Mouse (Mus musculus): ENCODE data around the gene Gm8127.
"Not testable (repeated sequence)": the region's sequence is repeated elsewhere in the genome, so short reads cannot be mapped to it uniquely, and the experiment has no call there.

The Gm8127 gene

DNA sequence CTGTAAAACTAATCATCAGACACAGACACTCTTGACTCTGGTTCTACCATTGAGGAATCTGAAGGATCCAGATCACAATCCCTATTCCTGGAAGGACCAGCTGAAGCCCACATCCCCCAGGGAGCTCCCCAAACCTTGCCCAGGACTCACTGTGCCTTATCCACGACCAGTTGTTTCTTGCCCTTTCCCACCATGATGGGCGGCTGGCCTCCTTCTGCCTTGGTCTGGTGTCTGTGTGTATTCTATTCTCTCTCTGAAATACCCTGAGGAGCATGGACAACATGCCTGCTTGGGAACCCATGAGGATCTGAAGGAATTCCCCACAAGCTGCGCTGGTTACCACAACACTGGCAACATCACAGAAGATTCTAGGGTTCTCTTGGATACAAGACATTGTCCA is at the start of gene Gm8127:
Gene Gm8127, minus strand, starts transcription at position 330 of the 400 bp plus-strand sequence.
- not testable (repeated sequence) for DNase-seq (ENCODE audit: low spot score)

DNA sequence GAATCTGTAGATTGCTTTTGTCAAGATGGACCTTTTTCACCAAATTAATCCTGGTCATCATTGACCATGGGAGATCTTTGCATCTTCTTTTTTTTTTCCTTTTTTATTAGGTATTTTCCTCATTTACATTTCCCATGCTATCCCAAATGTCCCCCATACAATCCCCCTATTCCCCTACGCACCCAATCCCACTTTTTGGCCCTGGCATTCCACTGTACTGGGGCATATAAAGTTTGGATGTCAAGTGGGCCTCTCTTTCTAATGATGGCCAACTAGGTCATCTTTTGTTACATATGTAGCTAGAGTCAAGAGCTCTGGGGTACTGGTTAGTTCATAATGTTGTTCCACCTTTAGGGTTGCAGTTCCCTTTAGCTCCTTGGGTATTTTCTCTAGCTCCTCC is 44.0 kb upstream of the Gm8127 start:
- not testable (repeated sequence) for DNase-seq (ENCODE audit: low spot score)

DNA sequence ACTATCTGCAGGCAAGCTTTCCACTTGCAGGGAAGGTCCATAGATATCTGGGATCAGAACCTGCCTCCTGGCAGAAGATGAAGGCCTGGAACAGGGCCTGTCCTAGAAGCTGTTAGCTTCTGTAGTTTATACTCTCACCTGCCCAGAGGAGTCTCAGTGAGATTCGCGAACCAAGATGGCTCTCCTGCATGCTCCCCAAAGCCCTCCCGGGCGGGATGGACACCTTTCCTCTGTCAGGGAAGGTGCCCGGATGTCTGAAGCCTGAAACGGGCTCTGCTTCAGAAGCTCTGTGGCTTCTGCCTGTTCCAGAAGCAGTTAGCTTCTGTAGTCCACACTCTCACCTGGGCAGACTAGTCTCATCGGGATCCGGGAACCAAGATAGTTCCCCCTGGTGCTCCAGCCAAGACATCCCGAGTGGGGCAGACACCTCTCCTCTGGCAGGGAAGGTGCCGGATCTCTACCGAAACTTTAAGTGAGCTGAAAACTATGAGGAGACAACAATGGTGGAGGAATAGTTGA is 37.8 kb upstream of the Gm8127 start:
- not testable (repeated sequence) for DNase-seq (ENCODE audit: low spot score)

- not testable (repeated sequence) for DNase-seq (ENCODE audit: low spot score)
Measured at GRCm38 (mm10) chr14:43328603-43329002, 35.0 kb upstream of the Gm8127 start.

- not testable (repeated sequence) for DNase-seq (ENCODE audit: low spot score)
Measured at GRCm38 (mm10) chr14:43319516-43319915, 25.9 kb upstream of the Gm8127 start.

DNA sequence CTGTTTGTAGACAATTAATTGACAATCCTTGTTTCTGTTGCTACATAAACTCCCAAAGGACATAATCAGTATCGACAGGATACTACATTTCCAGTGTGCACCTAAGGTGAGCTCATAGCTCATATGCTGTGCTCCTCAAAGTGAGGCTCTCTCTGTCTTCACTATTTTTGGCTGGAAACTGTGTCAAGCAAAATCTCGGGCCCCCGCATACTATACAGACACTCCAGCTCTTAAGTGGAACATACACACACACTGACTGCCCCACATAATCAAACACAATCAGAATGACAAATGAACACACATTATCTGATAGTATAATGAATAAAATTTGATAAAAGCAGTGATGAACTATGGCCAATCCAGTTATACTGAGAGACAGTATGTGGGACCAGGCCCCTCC is 15.0 kb downstream of the Gm8127 start:
- not testable (repeated sequence) for DNase-seq (ENCODE audit: low spot score)

DNA sequence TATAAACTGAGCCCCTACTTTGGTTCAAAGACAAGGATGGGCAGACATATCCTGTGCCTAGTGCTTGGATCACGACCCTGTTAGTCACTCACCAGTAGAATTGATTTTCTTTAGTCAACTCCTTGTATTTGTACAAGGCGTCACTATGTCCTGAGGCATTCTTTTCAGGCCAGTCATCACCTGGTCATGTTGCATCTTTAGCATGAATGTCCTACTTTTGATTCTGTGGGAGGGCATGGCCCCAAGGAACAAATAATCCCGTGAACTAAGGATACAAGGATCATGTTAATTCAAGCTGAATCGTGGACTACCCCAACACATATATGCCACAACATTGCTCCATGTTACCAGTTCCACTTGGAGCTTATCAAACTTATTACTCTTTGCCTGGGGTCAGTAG is 15.5 kb downstream of the Gm8127 start:
- DNase-seq (ENCODE audit: low spot score) = not testable (repeated sequence)

DNA sequence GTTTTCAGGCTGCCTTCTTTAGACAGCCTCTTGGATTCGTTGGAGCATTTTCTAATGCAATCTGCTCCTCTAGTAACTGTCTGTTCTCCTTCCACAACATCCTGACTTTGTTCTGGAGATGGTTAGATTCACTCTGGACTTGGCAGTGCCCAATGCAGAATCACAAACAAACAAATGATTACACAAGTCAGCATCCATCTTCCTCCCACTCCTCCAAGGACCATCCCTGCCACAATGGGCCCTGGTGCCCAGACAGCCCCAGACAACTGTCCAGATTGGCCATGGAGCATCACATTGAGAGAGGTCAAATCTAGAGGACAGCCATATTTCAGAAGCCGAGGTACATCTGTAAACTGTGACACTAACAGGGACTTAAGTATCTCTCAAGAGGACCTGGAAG is 16.2 kb downstream of the Gm8127 start:
- DNase-seq (ENCODE audit: low spot score) = not testable (repeated sequence)

DNA sequence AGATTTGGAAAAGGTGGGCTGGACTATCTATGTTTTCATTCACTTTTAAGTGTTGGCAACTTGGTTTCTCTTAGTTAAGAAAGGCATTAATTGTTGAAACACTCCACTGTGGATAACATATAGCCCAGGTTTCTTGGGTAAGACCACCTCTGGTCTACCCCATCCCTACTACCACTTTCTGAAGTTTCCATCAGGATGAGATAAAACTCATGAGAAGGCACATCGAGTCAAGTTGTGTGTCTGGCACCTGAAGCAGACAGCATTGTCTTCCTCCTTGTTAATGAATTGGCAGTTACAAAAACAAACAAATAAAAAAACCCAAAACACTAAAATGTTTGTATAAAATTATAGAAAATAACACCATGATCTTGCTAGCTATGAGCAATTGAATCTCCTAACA is 17.9 kb downstream of the Gm8127 start:
- not testable (repeated sequence) for DNase-seq (ENCODE audit: low spot score)

DNA sequence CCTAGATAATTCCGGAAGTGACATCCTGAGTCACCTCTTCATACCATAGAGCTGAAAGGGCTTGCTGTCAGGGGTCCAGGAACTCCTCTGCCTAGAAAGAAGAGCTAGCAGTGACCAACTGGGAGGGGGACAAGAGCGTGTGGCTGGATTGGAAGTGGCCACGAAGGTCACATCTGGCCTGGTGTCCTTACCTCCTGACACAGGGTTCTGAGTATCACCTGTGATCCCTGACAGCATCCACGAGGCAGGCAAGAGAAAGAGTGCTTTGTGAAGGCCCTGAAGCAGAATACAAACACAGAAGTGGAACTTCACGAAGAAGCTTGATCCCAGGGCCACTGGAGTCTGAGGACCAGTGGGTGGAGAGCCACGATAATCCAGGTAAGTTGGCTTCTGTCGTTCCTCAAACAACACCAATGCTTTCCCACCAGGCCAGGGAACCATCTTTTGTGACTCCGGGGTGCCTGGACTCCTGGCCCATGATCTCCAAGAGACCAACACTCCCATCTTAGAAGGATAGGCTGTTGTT is 18.6 kb downstream of the Gm8127 start, which contains the start of gene Gm9732:
Gene Gm9732, plus strand, starts transcription at position 51 of the 526 bp plus-strand sequence.
- DNase-seq (ENCODE audit: low spot score) = not testable (repeated sequence)

GRCm38 (mm10) chr14:43273161-43273560 is 20.5 kb downstream of the Gm8127 start:
- not testable (repeated sequence) for DNase-seq (ENCODE audit: low spot score)

DNA sequence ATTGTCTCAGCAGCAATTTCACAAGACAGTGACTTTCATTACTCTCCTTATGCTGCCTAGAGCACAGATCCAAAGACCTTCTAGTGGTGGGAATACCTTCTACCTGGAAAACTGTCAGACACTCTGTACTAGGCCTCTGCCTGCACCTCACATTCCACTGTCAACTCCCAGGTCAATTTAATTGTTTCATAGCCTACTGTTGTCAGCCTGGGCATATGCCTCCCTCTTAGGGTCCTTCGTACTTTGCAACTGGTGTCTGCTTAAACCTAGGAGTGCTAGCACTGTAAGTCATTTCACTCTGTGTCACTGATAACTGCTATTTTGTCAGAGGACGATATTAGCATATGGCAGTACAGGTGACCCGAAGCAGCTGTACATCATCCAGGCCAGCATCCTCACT is 24.4 kb downstream of the Gm8127 start:
- not testable (repeated sequence) for DNase-seq (ENCODE audit: low spot score)

- DNase-seq (ENCODE audit: low spot score) = not testable (repeated sequence)
Measured at GRCm38 (mm10) chr14:43268521-43269084, 25.0 kb downstream of the Gm8127 start.

- not testable (repeated sequence) for DNase-seq (ENCODE audit: low spot score)
Measured at GRCm38 (mm10) chr14:43263421-43263820, 30.2 kb downstream of the Gm8127 start.

- DNase-seq (ENCODE audit: low spot score) = not testable (repeated sequence)
Measured at GRCm38 (mm10) chr14:43258349-43258748, 35.3 kb downstream of the Gm8127 start, which contains the start of gene Gm8126. Gm8126 (plus strand) TSS chr14:43258649.

GRCm38 (mm10) chr14:43256511-43256910 is 37.1 kb downstream of the Gm8127 start:
- not testable (repeated sequence) for DNase-seq (ENCODE audit: low spot score)

DNA sequence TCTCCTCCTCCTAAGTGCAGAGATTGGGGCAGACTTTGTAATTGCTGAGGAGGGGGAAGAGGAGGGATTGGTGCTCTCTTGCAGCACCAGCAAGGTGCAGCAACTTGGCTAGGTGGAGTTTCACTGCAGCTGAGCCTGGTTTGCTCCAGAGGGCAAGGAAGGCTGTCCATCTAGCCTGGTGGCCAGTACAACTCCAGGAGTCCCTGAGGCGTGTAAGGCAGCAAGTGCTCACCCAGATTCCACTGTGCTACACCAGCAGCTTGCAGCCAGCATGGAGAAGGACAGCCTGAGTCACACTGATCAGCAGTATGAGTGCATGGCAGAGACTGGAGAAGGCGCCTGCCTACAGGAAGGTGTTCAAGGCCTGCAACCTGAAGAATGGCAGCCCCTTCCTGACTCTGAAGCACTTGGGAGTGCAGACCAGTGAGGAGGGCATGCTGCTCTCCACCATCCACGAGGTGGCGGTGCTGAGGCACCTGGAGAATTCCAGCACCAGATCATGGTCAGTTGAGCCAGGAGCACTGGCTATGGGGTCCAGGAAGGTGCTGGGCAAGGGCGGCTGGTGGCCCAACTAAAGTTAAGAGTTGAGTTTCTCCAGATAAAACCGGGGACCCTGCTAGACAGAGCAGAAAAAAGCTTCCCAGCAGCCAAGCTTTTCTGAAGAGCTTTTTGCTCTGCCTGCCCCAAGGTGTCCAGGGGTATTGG is 42.9 kb downstream of the Gm8127 start:
- DNase-seq (ENCODE audit: low spot score) = not testable (repeated sequence)

DNA sequence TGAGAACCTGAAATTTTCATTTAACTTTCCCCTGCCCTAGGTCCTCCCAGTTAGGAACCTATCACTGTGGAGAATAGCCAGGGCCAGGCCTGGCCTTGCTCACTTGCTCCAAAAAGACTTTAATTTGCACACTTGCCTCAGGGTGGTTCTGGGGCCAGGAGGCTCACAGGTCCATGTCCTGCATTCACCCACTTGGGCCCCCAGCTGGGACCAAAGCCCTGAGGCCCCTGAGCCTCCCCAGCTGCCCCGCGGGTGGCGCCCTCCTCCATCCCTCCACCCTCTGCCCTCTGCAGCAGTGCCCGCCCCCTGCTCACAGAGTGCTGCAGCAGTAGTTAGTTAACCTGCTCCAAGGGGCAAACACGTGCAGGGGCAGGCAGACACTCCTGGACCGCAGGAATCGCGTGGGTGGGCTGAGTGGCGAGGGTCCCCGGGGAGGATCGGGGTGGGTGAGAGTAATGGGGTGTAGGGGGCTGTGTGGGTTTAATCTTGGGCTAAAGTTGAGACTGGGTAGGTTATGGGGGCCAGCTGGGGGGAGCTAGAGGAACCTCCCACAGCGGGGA is 43.9 kb downstream of the Gm8127 start:
- DNase-seq (ENCODE audit: low spot score) = peak; percentile 19

Data from ovary, postnatal 36 days (tissue).